Mouse (Mus musculus) liver, adult 2 months (tissue): ENCODE measurements around the gene Arhgap10. TPM values are rescaled to one million over a fixed set of nuclear protein-coding genes. Genes with fewer than 3 reads are reported as not detected.

ENCODE experiments used
- DNase-seq: peaks from one replicate; pipeline ENCODE4 v3.0.0-alpha.2; 2011; ENCODE audit warnings: low read depth, low spot score; ENCODE audit errors: extremely low read depth
- H3K27ac ChIP-seq: fragments of 200-500 bp; replicated peaks from 2 replicates; pipeline ENCODE4 v1.5.1; 2012; ENCODE audit warnings: low read depth, mild to moderate bottlenecking, control low read depth, inconsistent platforms, low read length; ENCODE audit not compliant: insufficient read depth
- H3K27me3 ChIP-seq: fragments of 200-500 bp; 2 replicates; pipeline ENCODE4 v1.6.1; 2012; ENCODE audit warnings: mild to moderate bottlenecking, moderate library complexity, low read length, inconsistent platforms; ENCODE audit not compliant: control insufficient read depth, insufficient read depth
- H3K36me3 ChIP-seq: fragments of 200-500 bp; 2 replicates; pipeline ENCODE4 v1.6.1; 2012; ENCODE audit warnings: low read length, inconsistent platforms; ENCODE audit not compliant: control insufficient read depth, insufficient read depth
- H3K4me1 ChIP-seq: fragments of 200-500 bp; 2 replicates; pipeline ENCODE4 v1.6.1; 2011; ENCODE audit warnings: low read length; ENCODE audit not compliant: control insufficient read depth, insufficient read depth
- H3K4me3 ChIP-seq: fragments of 200-500 bp; 2 replicates; pipeline ENCODE4 v1.5.1; 2011; ENCODE audit warnings: low read depth, mild to moderate bottlenecking, control low read depth, low read length, moderate library complexity; ENCODE audit not compliant: insufficient read depth
- H3K79me2 ChIP-seq: fragments of 200-500 bp; 2 replicates; pipeline ENCODE4 v1.6.1; 2012; ENCODE audit warnings: inconsistent platforms, mild to moderate bottlenecking, low read length, moderate library complexity; ENCODE audit not compliant: control insufficient read depth, insufficient read depth
- H3K9ac ChIP-seq: fragments of 200-500 bp; 2 replicates; pipeline ENCODE4 v1.6.1; 2012; ENCODE audit warnings: low read depth, mild to moderate bottlenecking, control low read depth, inconsistent platforms, low read length
- CTCF ChIP-seq: fragments of 200-500 bp; IDR thresholded peaks from 2 replicates; pipeline ENCODE4 v1.5.1; 2011; ENCODE audit warnings: low read depth, low read length, control low read depth
- POLR2A ChIP-seq: fragments of 200-500 bp; IDR thresholded peaks from 2 replicates; pipeline ENCODE4 v1.6.1; 2011; ENCODE audit warnings: low read length, control low read depth; ENCODE audit not compliant: insufficient read depth; ENCODE audit errors: extremely low read depth
- WGBS: fragments of 180-500 bp; shearing (Covaris S2); methylation state at CpG from one replicate; pipeline ENCODE4 v1.1.7; 2018; 5-methylcytosine and 5-hydroxymethylcytosine counted together
- polyA plus RNA-seq: library from polyadenylated mRNA; depleted of rRNA; stranded (reverse); fragments of >200 nt; gene quantifications from 2 replicates; pipeline ENCODE4 v1.2.3, GENCODE M21; 2012
- total RNA-seq: library from RNA; depleted of rRNA; stranded (reverse); fragments of >200 nt; gene quantifications from 2 replicates; pipeline ENCODE4 v1.2.3, GENCODE M21; 2014

Arhgap10 gene
- total and polyA plus RNA-seq, 2 experiments, result 0.88 to 1.8 TPM

DNA sequence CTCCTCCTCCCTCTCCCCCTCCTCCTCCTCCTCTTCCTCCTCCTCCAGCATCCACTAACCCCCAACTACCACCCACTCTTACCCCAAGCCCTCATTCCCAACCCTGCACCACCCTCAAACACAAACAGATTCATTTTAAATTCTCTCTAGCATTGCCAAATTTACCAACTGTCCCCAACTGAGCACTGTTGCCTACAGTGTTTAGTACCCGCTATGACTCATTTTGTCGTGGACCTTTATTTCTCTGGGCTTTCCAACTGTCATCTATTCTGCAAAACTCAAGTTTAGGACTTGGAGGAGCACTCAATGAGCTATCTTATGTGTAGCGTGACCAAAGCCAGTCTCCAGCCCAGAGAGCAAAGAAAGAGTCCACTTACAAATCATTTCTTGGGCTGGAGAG is 115.8 kb downstream of the Arhgap10 start:
- Histone ChIP-seq H3K79me2 (no peaks in the 10 kb centered on the region), H3K4me3 (no peak overlapping the region), H3K27ac (no peak overlapping the region), H3K36me3 (no peaks in the 10 kb centered on the region), H3K27me3 (no peaks in the 10 kb centered on the region), H3K9ac (no peak overlapping the region), H3K4me1 (no peaks in the 10 kb centered on the region)
- WGBS, result 89% methylated on average over 3 of the region's 3 CpGs
- no peak for DNase-seq
- TF ChIP-seq CTCF (no peak), POLR2A (no peak)

DNA sequence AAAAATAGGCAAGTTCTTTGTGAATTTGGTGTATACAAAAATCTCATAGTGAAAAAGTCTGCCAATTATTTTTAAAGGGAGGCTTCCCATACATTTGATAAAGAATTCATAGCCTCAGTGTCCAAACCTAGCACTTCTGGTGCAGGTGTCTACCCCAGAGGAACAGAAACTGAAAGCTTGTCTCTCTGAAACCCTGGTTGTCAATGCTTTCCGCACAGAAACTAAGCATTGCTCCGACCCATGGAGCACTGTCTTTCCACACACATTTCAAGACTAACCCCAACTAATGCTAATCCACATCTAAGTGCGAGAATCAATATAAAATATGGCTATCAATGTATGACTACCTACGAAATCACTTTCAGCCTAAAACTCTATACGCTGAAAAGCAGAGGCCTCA is 116.6 kb downstream of the Arhgap10 start:
- 81% methylated on average over 5 of the region's 5 CpGs for WGBS
- Histone ChIP-seq H3K27ac (no peak overlapping the region), H3K27me3 (no peaks in the 10 kb centered on the region), H3K36me3 (no peaks in the 10 kb centered on the region), H3K4me1 (no peaks in the 10 kb centered on the region), H3K4me3 (no peak overlapping the region), H3K79me2 (no peaks in the 10 kb centered on the region), H3K9ac (no peak overlapping the region)
- TF ChIP-seq POLR2A (no peak), CTCF (no peak)
- DNase-seq, result no peak

DNA sequence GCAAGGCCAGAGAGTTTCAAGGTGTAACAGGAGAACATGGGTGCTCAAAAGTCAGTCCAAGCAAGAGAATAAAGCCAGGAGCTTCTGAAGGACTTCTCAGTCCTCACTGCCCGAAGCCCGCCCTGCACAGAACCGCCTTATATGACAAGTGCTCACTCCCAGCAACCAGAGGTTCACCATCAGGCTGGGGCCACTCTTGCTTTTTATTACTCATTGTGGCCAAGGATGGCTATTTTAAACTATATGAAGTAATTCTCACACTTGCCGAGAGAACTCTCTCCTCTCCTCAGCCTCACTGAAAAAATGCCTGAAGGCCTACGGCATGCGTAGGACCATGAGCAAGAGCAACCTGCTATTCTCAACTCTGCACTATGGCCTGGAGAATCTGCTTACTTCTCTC is 133.7 kb downstream of the Arhgap10 start:
- no peaks in the 10 kb centered on the region for H3K4me1 ChIP-seq
- no peaks in the 10 kb centered on the region for H3K27me3 ChIP-seq
- no peak overlapping the region for H3K4me3 ChIP-seq
- TF ChIP-seq CTCF (no peak), POLR2A (no peak)
- H3K9ac ChIP-seq, result no peak overlapping the region
- DNase-seq, result no peak
- WGBS, result 98% methylated on average over 6 of the region's 6 CpGs
- H3K79me2 ChIP-seq, result no peaks in the 10 kb centered on the region
- H3K36me3 ChIP-seq, result no peaks in the 10 kb centered on the region
- no peak overlapping the region for H3K27ac ChIP-seq

GRCm38 (mm10) chr8:77383671-77384070 is 134.1 kb downstream of the Arhgap10 start:
- 90% methylated on average over 8 of the region's 8 CpGs for WGBS
- H3K79me2 ChIP-seq, result no peaks in the 10 kb centered on the region
- H3K4me3 ChIP-seq, result no peak overlapping the region
- TF ChIP-seq POLR2A (no peak), CTCF (no peak)
- no peaks in the 10 kb centered on the region for H3K27me3 ChIP-seq
- H3K9ac ChIP-seq, result no peak overlapping the region
- H3K36me3 ChIP-seq, result no peaks in the 10 kb centered on the region
- DNase-seq, result no peak
- H3K4me1 ChIP-seq, result no peaks in the 10 kb centered on the region
- H3K27ac ChIP-seq, result no peak overlapping the region

DNA sequence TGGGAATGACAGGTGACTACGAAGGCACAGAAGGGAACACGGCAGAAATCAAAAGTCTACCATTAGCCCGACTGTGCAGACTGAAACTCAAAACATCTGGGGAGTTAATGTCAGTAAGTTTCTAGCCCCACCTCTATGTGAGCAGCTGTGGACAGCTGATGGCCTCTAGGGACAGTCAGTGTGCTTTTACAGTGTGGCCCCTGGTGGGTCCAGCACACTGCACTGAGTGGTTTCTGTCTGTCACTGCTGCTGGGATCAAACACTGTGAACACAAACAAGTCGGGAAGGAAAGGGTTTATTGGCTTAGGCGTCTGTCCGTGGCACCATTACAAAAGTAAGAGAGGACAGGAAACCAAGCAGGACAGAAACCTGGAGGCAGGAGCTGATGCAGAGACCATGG is 136.9 kb downstream of the Arhgap10 start:
- no peak for DNase-seq
- Histone ChIP-seq H3K27me3 (no peaks in the 10 kb centered on the region), H3K9ac (no peak overlapping the region), H3K27ac (no peak overlapping the region), H3K79me2 (no peaks in the 10 kb centered on the region), H3K4me1 (peaks cover 1% of the 10 kb centered on the region; the same call in 1 of the 2 replicates), H3K4me3 (no peak overlapping the region), H3K36me3 (no peaks in the 10 kb centered on the region)
- TF ChIP-seq POLR2A, result no peak
- no peak for TF ChIP-seq CTCF
- 85% methylated on average over 6 of the region's 6 CpGs for WGBS

- Histone ChIP-seq H3K4me3 (no peak overlapping the region), H3K4me1 (peaks cover 1% of the 10 kb centered on the region; the same call in 1 of the 2 replicates), H3K36me3 (no peaks in the 10 kb centered on the region), H3K9ac (no peak overlapping the region), H3K79me2 (no peaks in the 10 kb centered on the region), H3K27ac (no peak overlapping the region), H3K27me3 (no peaks in the 10 kb centered on the region)
- WGBS, result 75% methylated on average over 11 of the region's 11 CpGs
- DNase-seq, result no peak
- TF ChIP-seq CTCF, result peak; percentile 41
- no peak for TF ChIP-seq POLR2A
Observed at GRCm38 (mm10) chr8:77379300-77379699, 138.5 kb downstream of the Arhgap10 start.
